Mouse (Mus musculus): ENCODE results near the gene Cacng7. TPM values are rescaled to one million over a fixed set of nuclear protein-coding genes. Genes with fewer than 3 reads are reported as not detected.

The Cacng7 gene
- polyA plus RNA-seq, 1 experiment from 2014 or later, result 2.3 TPM

- Histone ChIP-seq H3K4me3 (no peak overlapping the region), H3K9me3 (no peaks in the 10 kb centered on the region), H3K27me3 (replicated peaks) (no peaks in the 10 kb centered on the region), H3K9ac (no peak overlapping the region), H3K4me2 (replicated peaks) (no peak overlapping the region), H3K4me1 (no peaks in the 10 kb centered on the region), H3K36me3 (peaks cover 54% of the 10 kb centered on the region), H3K27ac (no peak overlapping the region)
- WGBS, result 85% methylated on average over 6 of the region's 6 CpGs
- ATAC-seq (ENCODE audit: low FRiP score, low read depth), result no peak
These were observed 22.1 kb downstream of the Cacng7 start for GRCm38 (mm10) chr7:3354850-3355249.

- no peak for ATAC-seq (ENCODE audit: low FRiP score, low read depth)
- Histone ChIP-seq H3K27ac (no peak overlapping the region), H3K4me2 (replicated peaks) (no peak overlapping the region), H3K9ac (no peak overlapping the region), H3K4me1 (no peaks in the 10 kb centered on the region), H3K9me3 (no peaks in the 10 kb centered on the region), H3K27me3 (replicated peaks) (peaks cover 2% of the 10 kb centered on the region; the same call in 1 of the 2 replicates), H3K4me3 (no peak overlapping the region), H3K36me3 (peaks cover 43% of the 10 kb centered on the region)
- WGBS, result 93% methylated on average over 1 of the region's 1 CpGs
These were observed 27.9 kb downstream of the Cacng7 start for GRCm38 (mm10) chr7:3360678-3361077.

GRCm38 (mm10) chr7:3365547-3366279 lies 33.0 kb downstream of the Cacng7 start:
- Histone ChIP-seq H3K27ac (no peak overlapping the region), H3K4me2 (replicated peaks) (no peak overlapping the region), H3K4me1 (peaks cover 6% of the 10 kb centered on the region), H3K9ac (no peak overlapping the region), H3K4me3 (no peak overlapping the region), H3K9me3 (no peaks in the 10 kb centered on the region), H3K36me3 (peaks cover 23% of the 10 kb centered on the region; the same call in 1 of the 2 replicates), H3K27me3 (replicated peaks) (peaks cover 16% of the 10 kb centered on the region)
- no peak for ATAC-seq (ENCODE audit: low FRiP score, low read depth)
- 30% methylated on average over 11 of the region's 11 CpGs for WGBS

- Histone ChIP-seq H3K27ac (no peak overlapping the region), H3K9me3 (no peaks in the 10 kb centered on the region), H3K4me3 (no peak overlapping the region), H3K9ac (no peak overlapping the region), H3K4me2 (replicated peaks) (no peak overlapping the region), H3K27me3 (replicated peaks) (peaks cover 16% of the 10 kb centered on the region), H3K36me3 (peaks cover 21% of the 10 kb centered on the region; the same call in 1 of the 2 replicates), H3K4me1 (peaks cover 6% of the 10 kb centered on the region)
- ATAC-seq (ENCODE audit: low FRiP score, low read depth), result no peak
- WGBS, result 15% methylated on average over 42 of the region's 42 CpGs
These were observed 34.2 kb downstream of the Cacng7 start for GRCm38 (mm10) chr7:3366705-3367516.

GRCm38 (mm10) chr7:3367569-3367968 lies 34.8 kb downstream of the Cacng7 start:
- ATAC-seq (ENCODE audit: low FRiP score, low read depth), result 0 out of 2 replicates have a peak, but pooled peaks have one; percentile 35
- Histone ChIP-seq H3K36me3 (peaks cover 17% of the 10 kb centered on the region; the same call in 1 of the 2 replicates), H3K9me3 (no peaks in the 10 kb centered on the region), H3K9ac (no peak overlapping the region), H3K4me2 (replicated peaks) (0 out of 2 replicates have a peak overlapping the region, but pooled peaks have one; percentile 10), H3K27ac (no peak overlapping the region), H3K4me3 (no peak overlapping the region), H3K27me3 (replicated peaks) (peaks cover 16% of the 10 kb centered on the region), H3K4me1 (peaks cover 6% of the 10 kb centered on the region)
- WGBS, result 6% methylated on average over 9 of the region's 11 CpGs

GRCm38 (mm10) chr7:3368311-3368710 lies 35.6 kb downstream of the Cacng7 start:
- no peak overlapping the region for H3K9ac ChIP-seq
- ATAC-seq (ENCODE audit: low FRiP score, low read depth), result no peak
- H3K4me2 ChIP-seq (replicated peaks), result no peak overlapping the region
- H3K36me3 ChIP-seq, result peaks cover 17% of the 10 kb centered on the region; the same call in 1 of the 2 replicates
- 30% methylated on average over 12 of the region's 12 CpGs for WGBS
- H3K27ac ChIP-seq, result no peak overlapping the region
- H3K9me3 ChIP-seq, result no peaks in the 10 kb centered on the region
- H3K27me3 ChIP-seq (replicated peaks), result peaks cover 16% of the 10 kb centered on the region
- peaks cover 6% of the 10 kb centered on the region for H3K4me1 ChIP-seq
- no peak overlapping the region for H3K4me3 ChIP-seq

- Histone ChIP-seq H3K4me3 (no peak overlapping the region), H3K4me2 (replicated peaks) (no peak overlapping the region), H3K36me3 (peaks cover 15% of the 10 kb centered on the region; the same call in 1 of the 2 replicates), H3K27me3 (replicated peaks) (peaks cover 16% of the 10 kb centered on the region), H3K4me1 (peaks cover 6% of the 10 kb centered on the region), H3K27ac (no peak overlapping the region), H3K9ac (no peak overlapping the region), H3K9me3 (no peaks in the 10 kb centered on the region)
- ATAC-seq (ENCODE audit: low FRiP score, low read depth), result no peak
- WGBS, result 82% methylated on average over 6 of the region's 6 CpGs
These were observed 36.4 kb downstream of the Cacng7 start for GRCm38 (mm10) chr7:3369189-3369588.

- Histone ChIP-seq H3K27ac (no peak overlapping the region), H3K4me1 (peaks cover 6% of the 10 kb centered on the region), H3K27me3 (replicated peaks) (peaks cover 16% of the 10 kb centered on the region), H3K36me3 (peaks cover 8% of the 10 kb centered on the region; the same call in 1 of the 2 replicates), H3K9me3 (no peaks in the 10 kb centered on the region), H3K4me2 (replicated peaks) (no peak overlapping the region), H3K4me3 (no peak overlapping the region), H3K9ac (no peak overlapping the region)
- ATAC-seq (ENCODE audit: low FRiP score, low read depth), result no peak
- 66% methylated on average over 4 of the region's 4 CpGs for WGBS
These were observed 37.7 kb downstream of the Cacng7 start for GRCm38 (mm10) chr7:3370407-3370806.

GRCm38 (mm10) chr7:3372376-3372775 lies 39.6 kb downstream of the Cacng7 start:
- peaks cover 5% of the 10 kb centered on the region for H3K4me1 ChIP-seq
- no peak overlapping the region for H3K9ac ChIP-seq
- no peaks in the 10 kb centered on the region for H3K9me3 ChIP-seq
- H3K4me3 ChIP-seq, result no peak overlapping the region
- ATAC-seq (ENCODE audit: low FRiP score, low read depth), result no peak
- no peak overlapping the region for H3K27ac ChIP-seq
- no peak overlapping the region for H3K4me2 ChIP-seq (replicated peaks)
- no peaks in the 10 kb centered on the region for H3K27me3 ChIP-seq (replicated peaks)
- no peaks in the 10 kb centered on the region for H3K36me3 ChIP-seq
- 56% methylated on average over 2 of the region's 2 CpGs for WGBS

GRCm38 (mm10) chr7:3373754-3374153 lies 41.0 kb downstream of the Cacng7 start:
- Histone ChIP-seq H3K4me1 (no peaks in the 10 kb centered on the region), H3K4me3 (no peak overlapping the region), H3K36me3 (no peaks in the 10 kb centered on the region), H3K27ac (no peak overlapping the region), H3K9me3 (no peaks in the 10 kb centered on the region), H3K4me2 (replicated peaks) (no peak overlapping the region), H3K9ac (no peak overlapping the region), H3K27me3 (replicated peaks) (no peaks in the 10 kb centered on the region)
- WGBS, result 90% methylated on average over 8 of the region's 8 CpGs
- ATAC-seq (ENCODE audit: low FRiP score, low read depth), result no peak

GRCm38 (mm10) chr7:3376831-3377230 lies 44.1 kb downstream of the Cacng7 start:
- 54% methylated on average over 4 of the region's 4 CpGs for WGBS

GRCm38 (mm10) chr7:3382123-3382522 lies 49.4 kb downstream of the Cacng7 start:
- Histone ChIP-seq H3K4me1 (no peaks in the 10 kb centered on the region), H3K4me3 (no peak overlapping the region), H3K4me2 (replicated peaks) (no peak overlapping the region), H3K9me3 (no peaks in the 10 kb centered on the region), H3K27me3 (replicated peaks) (no peaks in the 10 kb centered on the region), H3K36me3 (no peaks in the 10 kb centered on the region), H3K9ac (no peak overlapping the region), H3K27ac (no peak overlapping the region)
- WGBS, result 86% methylated on average over 9 of the region's 9 CpGs
- ATAC-seq (ENCODE audit: low FRiP score, low read depth), result no peak

More at GRCm38 (mm10) chr7:3376831-3377230, 44.1 kb downstream of the Cacng7 start:
- H3K4me1 ChIP-seq, result no peaks in the 10 kb centered on the region
- no peak overlapping the region for H3K27ac ChIP-seq
- no peak overlapping the region for H3K9ac ChIP-seq
- H3K4me3 ChIP-seq, result no peak overlapping the region
- no peak overlapping the region for H3K4me2 ChIP-seq (replicated peaks)
- no peaks in the 10 kb centered on the region for H3K9me3 ChIP-seq
- ATAC-seq (ENCODE audit: low FRiP score, low read depth), result no peak
- H3K27me3 ChIP-seq (replicated peaks), result no peaks in the 10 kb centered on the region
- H3K36me3 ChIP-seq, result no peaks in the 10 kb centered on the region
